Mouse (Mus musculus) 416B (cell line): ENCODE measurements at regions not wholly inside any gene's neighbourhood (a gene's known extent, or its start where the extent isn't known, plus 50 kb on each side); places are given as distances from the start of the nearest gene placed in this dataset.

Experiments
- DNase-seq: peaks from one replicate; pipeline ENCODE4 v3.0.0; 2011; ENCODE audit warnings: low read depth

DNA sequence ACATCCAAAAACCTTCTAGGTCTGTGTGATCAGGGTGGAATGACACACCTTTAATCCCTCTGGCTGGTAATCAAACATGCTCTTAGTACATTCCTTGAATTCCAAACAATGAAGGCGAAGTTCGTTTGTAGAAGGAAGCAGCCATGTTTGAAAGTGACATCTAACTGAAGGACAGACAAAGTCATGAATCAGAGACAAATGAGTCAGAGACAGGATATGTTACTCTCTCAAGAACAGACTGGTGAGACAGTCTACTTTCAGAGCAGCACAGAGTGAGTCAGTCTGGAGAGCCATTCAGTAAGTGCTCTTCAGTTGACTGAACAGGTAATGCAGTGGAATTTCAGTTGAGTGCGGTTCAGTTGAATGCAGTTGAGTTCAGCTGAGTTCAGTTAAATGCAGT lies 150.4 kb downstream of the Cpe start:
- DNase-seq: no peak

DNA sequence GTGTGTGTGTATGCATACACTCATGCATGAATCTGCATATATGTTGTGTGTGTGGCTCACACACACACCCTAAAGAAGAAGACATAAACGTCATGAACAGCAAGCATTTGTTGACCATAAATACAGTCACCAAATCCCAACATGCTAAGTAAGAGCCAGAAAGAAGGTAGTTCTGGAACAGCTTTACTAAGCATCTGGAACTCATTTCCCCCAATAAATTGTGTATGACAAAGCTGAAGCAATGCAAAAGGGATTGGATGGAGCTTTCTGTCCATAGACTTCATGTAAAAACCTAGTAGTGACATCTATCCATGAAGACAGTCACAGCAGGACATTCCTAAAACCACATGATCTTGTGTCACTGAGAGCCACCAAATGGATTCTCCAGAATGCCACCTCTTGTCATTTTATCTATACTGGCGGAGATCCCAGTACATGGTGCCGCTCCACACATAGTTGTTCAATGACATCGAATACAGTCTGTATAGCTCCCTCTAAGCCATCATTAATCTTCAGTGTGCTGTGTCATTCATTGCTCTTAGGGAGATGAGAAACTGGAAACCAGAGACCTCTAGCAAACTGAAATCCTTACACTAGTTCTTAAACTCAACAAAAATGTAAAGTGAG lies 152.9 kb downstream of the Cpe start:
- DNase-seq: no peak

DNA sequence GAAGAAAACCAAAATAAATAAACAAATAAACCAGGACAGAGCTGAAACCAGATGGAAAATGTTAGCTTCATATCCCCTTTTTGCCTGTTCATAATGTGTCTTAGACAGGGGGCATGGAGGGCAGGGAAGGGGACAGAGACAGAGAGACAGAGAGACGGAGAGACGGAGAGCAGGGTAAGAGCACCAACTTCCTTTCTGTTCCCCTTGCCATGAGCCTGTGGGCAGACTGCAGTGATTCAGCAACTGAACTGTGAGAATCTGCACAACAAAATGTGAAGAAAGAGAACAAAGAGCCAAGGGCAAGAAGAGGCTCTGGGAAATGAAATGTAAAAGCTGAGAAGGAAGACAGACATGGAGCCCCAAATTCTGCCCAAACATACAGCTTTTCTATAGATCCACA lies 161.1 kb downstream of the Cpe start:
- no peak for DNase-seq

- no peak for DNase-seq
Observed at GRCm38 (mm10) chr8:64522441-64523102, 170.3 kb downstream of the Cpe start.

DNA sequence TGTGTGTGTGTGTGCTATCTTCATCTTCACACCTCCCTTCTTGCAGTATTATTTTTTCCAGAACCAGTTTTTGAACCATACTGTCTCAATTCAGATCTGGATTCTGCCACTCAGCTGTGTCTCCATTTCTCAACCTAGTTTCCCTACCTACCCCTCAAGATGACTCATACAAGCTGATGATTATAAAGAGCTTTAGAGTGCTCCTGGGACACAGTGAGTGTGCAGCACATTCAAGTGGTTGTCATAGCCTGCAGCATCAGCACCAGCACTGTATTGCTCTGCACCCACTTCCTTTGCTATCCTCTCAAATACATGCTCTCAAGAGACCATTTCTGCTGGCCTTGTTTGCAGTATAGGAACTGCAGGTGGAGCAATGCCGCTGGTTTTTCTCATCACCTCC lies 173.2 kb downstream of the Cpe start:
- no peak for DNase-seq

- no peak for DNase-seq
Observed at GRCm38 (mm10) chr8:64515923-64516322, 176.9 kb downstream of the Cpe start.

- DNase-seq: no peak
Observed at GRCm38 (mm10) chr8:64497281-64498060, 195.4 kb downstream of the Cpe start.

DNA sequence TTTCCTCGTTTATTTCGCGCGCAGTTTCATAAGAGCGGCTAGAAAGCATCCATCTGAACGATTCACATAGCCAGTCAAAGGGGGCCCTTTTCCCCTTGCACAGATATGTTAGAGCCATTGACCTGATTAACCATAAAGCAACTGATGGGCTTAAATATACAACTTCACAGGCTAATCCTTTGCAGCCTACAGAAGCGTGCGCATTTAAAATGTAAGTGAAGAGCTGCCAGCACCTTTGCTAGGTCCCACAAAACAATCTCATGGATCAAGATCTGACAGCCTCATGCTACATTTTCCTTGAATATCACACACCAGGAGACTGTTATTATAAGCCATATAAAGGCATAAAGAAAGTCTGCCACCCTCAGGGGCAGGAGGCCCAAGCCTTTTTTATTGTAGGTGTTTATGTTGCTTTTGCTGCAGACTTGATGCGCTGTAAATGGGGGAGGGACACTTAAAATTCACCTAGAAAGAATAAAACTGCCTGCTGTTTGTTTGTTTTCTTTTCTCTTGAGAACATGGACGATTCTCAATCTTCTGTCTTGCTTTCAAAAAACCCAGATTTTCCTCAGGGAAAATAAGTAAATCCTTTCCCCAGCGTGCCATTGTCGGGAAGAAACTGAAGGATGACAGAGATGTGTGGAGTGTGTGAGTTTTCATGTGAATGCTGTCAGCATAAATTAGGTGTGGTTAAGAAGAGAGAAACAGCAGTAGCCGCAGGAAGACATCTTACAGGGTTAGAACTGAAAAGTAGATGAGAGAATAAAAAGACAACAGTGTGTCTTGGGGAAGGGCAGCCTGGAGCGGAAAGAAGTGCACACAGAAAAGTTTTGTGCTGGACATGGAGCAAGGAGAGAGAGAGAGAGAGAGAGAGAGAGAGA lies 196.3 kb downstream of the Cpe start:
- DNase-seq: no peak

DNA sequence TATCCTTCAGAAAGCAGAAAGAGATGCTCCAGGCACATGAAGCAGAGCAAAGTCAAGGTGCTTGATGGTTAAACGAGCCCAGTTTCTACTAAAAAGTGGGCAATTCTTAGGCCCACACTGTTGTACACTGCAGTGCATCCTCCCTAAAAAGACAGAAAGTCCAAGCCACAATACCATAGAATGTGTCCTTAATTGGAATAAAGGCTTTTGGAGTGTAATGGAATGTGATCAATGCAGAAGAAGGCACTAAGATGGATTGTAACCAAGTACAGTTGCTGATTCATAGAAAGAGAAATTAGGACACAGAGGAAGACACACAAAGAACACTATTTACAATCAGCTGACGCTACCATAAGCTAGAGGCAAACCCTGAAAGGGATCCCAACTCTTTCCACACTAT lies 201.3 kb downstream of the Cpe start:
- DNase-seq: no peak

- no peak for DNase-seq
Observed at GRCm38 (mm10) chr8:64488057-64488456, 204.8 kb downstream of the Cpe start.

GRCm38 (mm10) chr8:64473276-64473675 lies 219.6 kb downstream of the Cpe start:
- DNase-seq: no peak

DNA sequence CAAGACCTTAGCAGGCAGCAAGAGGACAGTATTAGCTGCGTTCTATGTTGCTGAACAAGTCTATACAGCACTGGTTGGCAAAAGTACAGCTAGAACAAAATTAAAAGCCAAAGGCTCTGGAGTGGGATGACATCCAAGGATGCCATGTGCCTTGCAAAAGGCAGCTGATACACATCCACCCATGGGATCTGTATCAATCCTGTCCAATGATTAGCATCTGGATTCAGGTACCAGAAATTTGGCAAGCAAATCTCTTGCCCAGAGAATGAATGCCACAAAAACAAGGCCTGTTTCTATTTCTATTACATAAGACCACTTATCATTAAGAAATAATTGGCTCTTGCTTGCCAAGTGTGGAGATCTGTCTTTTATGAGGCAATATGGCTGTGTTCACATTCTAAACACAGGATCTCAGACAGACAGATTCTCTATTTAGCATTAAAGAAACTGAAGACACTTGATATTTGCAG lies 220.0 kb downstream of the Cpe start:
- DNase-seq: no peak

GRCm38 (mm10) chr8:64461136-64461535 lies 231.7 kb downstream of the Cpe start:
- DNase-seq: no peak

DNA sequence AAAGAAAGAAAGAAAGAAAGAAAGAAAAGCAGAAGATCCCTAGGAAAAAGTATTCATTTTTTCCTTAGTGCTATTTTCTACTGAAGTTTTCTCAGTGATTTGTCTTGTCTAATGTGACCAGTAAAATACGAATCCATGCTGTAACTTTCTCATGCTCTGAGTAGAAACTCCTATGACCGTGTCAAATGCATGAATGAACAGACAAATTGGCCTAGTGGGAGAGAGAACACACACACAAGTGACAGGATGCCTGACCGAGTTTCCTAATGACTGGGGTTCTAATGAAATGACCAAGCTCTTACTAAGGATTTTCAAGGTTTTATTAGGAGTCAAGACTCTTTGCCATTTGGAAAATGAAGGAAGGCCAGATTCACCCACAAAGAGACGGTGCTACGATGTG lies 235.9 kb downstream of the Cpe start:
- DNase-seq: no peak

DNA sequence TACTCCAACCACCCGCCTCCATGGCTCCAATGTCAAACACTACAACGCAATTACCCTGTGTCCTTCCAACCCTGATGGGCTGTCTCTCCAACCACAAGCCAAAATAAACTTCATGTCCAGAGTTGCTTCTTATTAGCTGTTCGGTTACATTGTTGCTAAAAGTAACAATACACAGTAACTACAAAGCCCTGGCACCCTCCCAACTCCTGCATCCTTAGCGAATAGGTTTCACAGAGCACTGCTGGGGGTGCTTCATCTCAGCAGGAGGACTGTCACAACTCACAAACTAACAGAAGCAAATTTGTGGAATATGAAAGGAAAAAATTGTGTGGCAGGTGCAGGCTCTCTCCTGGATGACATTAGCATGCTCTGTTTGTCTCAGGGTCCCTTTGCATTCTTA lies 238.1 kb downstream of the Cpe start:
- DNase-seq: no peak

DNA sequence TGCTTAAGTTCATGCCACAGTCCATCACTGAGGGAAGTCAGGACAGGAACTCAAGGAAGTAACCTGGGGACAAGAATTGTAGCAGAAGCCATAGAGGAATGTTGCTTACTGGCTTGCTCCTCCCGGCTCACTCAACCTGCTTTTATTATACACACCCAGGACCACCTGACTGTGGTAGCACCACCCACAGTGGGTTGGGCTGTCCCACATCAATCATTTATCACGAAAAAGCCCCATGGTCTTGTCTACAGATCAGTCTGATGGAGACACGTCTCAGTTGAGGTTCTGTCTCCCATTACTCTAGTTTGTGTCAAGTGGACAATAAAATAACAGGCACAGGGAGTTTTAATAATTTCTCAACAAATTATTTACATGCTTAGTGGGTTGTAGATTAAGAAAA lies 239.3 kb upstream of the Tll1 start:
- no peak for DNase-seq

DNA sequence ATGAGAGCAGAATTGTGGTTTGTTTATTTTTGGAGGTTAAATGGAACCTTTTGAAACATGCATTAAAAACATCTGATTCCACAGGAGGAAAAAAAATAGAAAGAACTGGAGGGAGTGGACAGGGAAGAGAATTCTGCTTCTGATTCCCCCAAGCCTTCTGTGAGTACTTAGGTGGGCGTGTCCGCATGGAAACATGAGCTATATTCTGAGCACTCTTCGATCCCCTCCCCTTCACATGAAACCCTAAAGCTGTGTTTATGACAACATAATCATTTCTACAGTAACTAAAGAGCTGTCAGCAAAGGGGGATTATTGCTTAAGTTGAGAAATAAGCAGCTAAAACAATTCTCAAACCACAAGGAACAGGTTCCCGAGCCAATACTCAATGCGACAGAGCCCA lies 238.4 kb upstream of the Tll1 start:
- DNase-seq: no peak

DNA sequence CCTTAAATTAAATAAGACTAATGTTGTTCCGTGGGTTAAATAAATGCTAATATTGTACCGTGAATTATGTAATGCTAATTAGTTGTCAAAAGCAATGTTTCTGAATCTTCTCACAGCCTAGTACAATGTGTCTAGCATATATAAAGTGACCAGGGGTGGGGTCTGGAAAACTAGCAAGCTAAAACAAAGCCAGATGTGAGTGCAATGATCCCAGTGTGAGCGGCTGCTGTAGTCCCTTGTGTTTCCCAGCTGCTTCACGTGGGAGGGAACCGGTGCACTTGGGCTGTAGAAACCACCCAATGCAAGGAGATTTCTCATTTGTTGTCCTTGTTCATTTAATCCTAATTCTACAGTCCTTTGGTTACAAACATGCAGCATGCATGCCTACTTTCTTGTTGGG lies 232.4 kb upstream of the Tll1 start:
- DNase-seq: no peak

- no peak for DNase-seq
Observed at GRCm38 (mm10) chr8:64434648-64435047, 228.6 kb upstream of the Tll1 start.

DNA sequence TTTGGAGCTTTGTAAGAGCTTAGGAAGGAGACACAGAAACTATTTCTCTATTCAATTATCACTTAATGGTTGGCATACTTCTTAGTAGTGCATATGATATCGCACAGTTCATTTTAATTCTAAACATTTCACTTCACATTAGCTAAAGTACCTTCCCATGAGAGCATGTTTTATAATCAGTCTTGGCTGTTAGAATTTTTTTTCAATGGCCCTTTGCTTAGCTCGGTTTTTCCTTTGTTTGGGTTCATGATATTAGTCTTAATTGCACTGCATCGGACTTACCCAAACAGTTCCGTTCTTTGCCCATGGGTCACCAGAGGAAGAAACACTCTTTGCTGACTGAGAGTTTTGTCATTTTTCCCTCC lies 216.8 kb upstream of the Tll1 start:
- no peak for DNase-seq

- no peak for DNase-seq
Observed at GRCm38 (mm10) chr8:64422200-64422849, 216.3 kb upstream of the Tll1 start.
